Mouse (Mus musculus) lung, embryonic 14.5 days (tissue): ENCODE measurements at regions not wholly inside any gene's neighbourhood (a gene's known extent, or its start where the extent isn't known, plus 50 kb on each side); places are given as distances from the start of the nearest gene placed in this dataset.

Source experiments
- ATAC-seq: fragments of 200-750 bp; cut with Nextera tagmentation; 2 replicates; pipeline ENCODE4 v1.8.0; 2017; ENCODE audit warnings: mild to moderate bottlenecking, moderate TSS enrichment, moderate library complexity; ENCODE audit not compliant: insufficient read depth
- DNase-seq: peaks from one replicate; pipeline ENCODE4 v3.0.0-alpha.2; 2015
- H3K27ac ChIP-seq: fragments of 300-500 bp; sonication (generic); 2 replicates; pipeline ENCODE4 v1.5.1; 2014; ENCODE audit warnings: low read depth, mild to moderate bottlenecking, moderate library complexity
- H3K27me3 ChIP-seq: fragments of 300-500 bp; sonication (generic); 2 replicates; pipeline ENCODE4 v1.6.1; 2014; ENCODE audit warnings: low read length, control low read depth; ENCODE audit not compliant: insufficient read depth
- H3K36me3 ChIP-seq: fragments of 300-500 bp; sonication (generic); 2 replicates; pipeline ENCODE4 v1.6.1; 2014; ENCODE audit warnings: control low read depth; ENCODE audit not compliant: insufficient read depth
- H3K4me1 ChIP-seq: fragments of 300-500 bp; sonication (generic); 2 replicates; pipeline ENCODE4 v1.6.1; 2014; ENCODE audit warnings: antibody characterized with exemption, control low read depth; ENCODE audit not compliant: insufficient read depth
- H3K4me2 ChIP-seq: fragments of 300-500 bp; sonication (generic); 2 replicates; pipeline ENCODE4 v1.6.1; 2014; ENCODE audit warnings: mild to moderate bottlenecking
- H3K4me3 ChIP-seq: fragments of 300-500 bp; sonication (generic); 2 replicates; pipeline ENCODE4 v1.5.1; 2014; ENCODE audit warnings: low read depth, low read length
- H3K9ac ChIP-seq: fragments of 300-500 bp; sonication (generic); 2 replicates; pipeline ENCODE4 v1.6.1; 2014
- H3K9me3 ChIP-seq: fragments of 300-500 bp; sonication (generic); 2 replicates; pipeline ENCODE4 v1.6.1; 2016; ENCODE audit warnings: low read depth, low read length, control low read depth
- CTCF ChIP-seq: IDR thresholded peaks from 2 replicates; pipeline ENCODE4 v1.5.1; 2016; ENCODE audit warnings: antibody characterized with exemption, low read depth
- WGBS: fragments of 180-500 bp; shearing (Covaris S2); extraction: QIAGEN DNeasy Blood & Tissue Kit; methylation state at CpG from one replicate; pipeline ENCODE4 v1.1.7; 2014; 5-methylcytosine and 5-hydroxymethylcytosine counted together

GRCm38 (mm10) chr6:84261483-84261882, 253.1 kb downstream of the Dysf start:
- Histone ChIP-seq H3K4me3 (no peak overlapping the region), H3K9ac (no peak overlapping the region), H3K9me3 (no peaks in the 10 kb centered on the region), H3K27ac (no peak overlapping the region), H3K27me3 (no peaks in the 10 kb centered on the region), H3K4me2 (no peak overlapping the region), H3K36me3 (no peaks in the 10 kb centered on the region), H3K4me1 (no peaks in the 10 kb centered on the region)
- no peak for DNase-seq
- TF ChIP-seq CTCF: no peak
- ATAC-seq: no peak
- WGBS: 87% methylated on average over 3 of the region's 3 CpGs
